Mouse (Mus musculus): ENCODE measurements at regions not wholly inside any gene's neighbourhood (a gene's known extent, or its start where the extent isn't known, plus 50 kb on each side); places are given as distances from the start of the nearest gene placed in this dataset.

DNA sequence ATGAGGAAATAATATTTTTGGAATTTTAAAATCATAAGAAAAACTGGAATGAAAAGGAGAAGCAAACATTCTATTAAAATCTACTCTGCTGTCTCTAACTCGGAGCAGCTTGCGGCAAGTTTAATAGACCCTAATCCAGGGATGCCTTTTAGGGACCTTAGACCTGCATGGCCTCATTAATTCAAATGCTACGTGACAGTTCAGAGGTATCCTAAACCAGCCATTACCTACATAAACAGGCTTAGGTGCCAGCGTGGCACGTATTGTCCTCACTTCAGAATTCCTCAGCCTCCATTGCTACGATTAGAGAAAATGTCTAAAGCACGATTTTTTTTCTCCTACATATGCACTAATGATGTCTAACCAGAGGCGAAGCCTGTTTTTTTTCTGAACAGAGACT, 1141.9 kb upstream of the Nr2f1 start:
- no peak overlapping the region for H3K4me2 ChIP-seq (ENCODE audit: low read depth)
- H3ac ChIP-seq (ENCODE audit: control insufficient read depth, insufficient read length), result no peak overlapping the region
- H3K4me3 ChIP-seq, result no peak overlapping the region
- no peaks in the 10 kb centered on the region for H3K27me3 ChIP-seq (ENCODE audit: control insufficient read depth, insufficient read depth, insufficient read length)
- no peaks in the 10 kb centered on the region for H3K36me3 ChIP-seq (ENCODE audit: control insufficient read depth, insufficient read depth)
- H3K79me2 ChIP-seq (ENCODE audit: control insufficient read depth, insufficient read depth), result no peaks in the 10 kb centered on the region
- no peak for TF ChIP-seq SRF (IDR thresholded peaks at IDR 0.05; ENCODE audit: control insufficient read depth, insufficient read length, low read depth)
- TF ChIP-seq TCF12 (IDR thresholded peaks at IDR 0.05; ENCODE audit: insufficient read depth, poor library complexity, severe bottlenecking), result no peak
- TF ChIP-seq TCF3 (IDR thresholded peaks at IDR 0.05; ENCODE audit: insufficient read length, low read depth), result no peak
- TF ChIP-seq CEBPB (IDR thresholded peaks at IDR 0.05; ENCODE audit: insufficient read depth, poor library complexity, severe bottlenecking), result no peak
- no peak for TF ChIP-seq USF1 (IDR thresholded peaks at IDR 0.05; ENCODE audit: low read depth)

DNA sequence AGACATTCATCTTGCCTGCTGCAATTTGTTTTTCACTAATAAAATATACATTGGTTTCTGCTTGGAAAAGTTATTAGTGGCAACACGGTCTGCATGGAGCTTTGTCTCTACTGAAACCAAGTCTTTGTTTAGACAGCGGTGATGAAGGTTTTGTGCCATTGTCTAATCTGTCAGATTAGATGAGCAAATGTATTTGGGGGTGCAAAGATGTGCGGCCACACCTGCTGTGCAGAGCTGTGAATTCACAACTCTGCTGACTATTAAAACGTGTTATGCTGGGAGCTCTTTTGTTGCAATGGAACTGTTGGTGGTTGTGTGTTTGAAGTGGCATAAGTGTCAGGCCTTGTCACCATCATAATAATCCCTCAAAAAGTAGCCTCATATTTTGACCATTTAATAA, 1140.9 kb upstream of the Nr2f1 start:
- TF ChIP-seq MYOG (IDR thresholded peaks at IDR 0.05; ENCODE audit: control insufficient read depth in 1 of 3, insufficient read depth in 1 of 3, insufficient read length in 2 of 3, low read depth in 2 of 3) (no peak), SRF (IDR thresholded peaks at IDR 0.05; ENCODE audit: control insufficient read depth, insufficient read length, low read depth) (no peak), CEBPB (IDR thresholded peaks at IDR 0.05; ENCODE audit: insufficient read depth, poor library complexity, severe bottlenecking) (no peak), MYOD1 (IDR thresholded peaks at IDR 0.05; ENCODE audit: control insufficient read depth in 1 of 3, insufficient read length in 2 of 3, low read depth in 2 of 3) (no peak), POLR2AphosphoS2 (IDR thresholded peaks at IDR 0.05; ENCODE audit: insufficient read length, low read depth) (no peak), REST (IDR thresholded peaks at IDR 0.05; ENCODE audit: insufficient read depth, insufficient read length) (no peak), MAX (IDR thresholded peaks at IDR 0.05; ENCODE audit: low read depth) (no peak), USF1 (IDR thresholded peaks at IDR 0.05; ENCODE audit: low read depth) (no peak)
- Histone ChIP-seq H3K79me2 (ENCODE audit: control insufficient read depth, insufficient read depth) (no peaks in the 10 kb centered on the region), H3ac (ENCODE audit: control insufficient read depth, insufficient read length) (no peak overlapping the region), H3K4me3 (no peak overlapping the region), H3K36me3 (ENCODE audit: control insufficient read depth, insufficient read depth) (no peaks in the 10 kb centered on the region), H3K27me3 (ENCODE audit: control insufficient read depth, insufficient read depth, insufficient read length) (no peaks in the 10 kb centered on the region), H3K4me2 (ENCODE audit: low read depth) (no peak overlapping the region)

DNA sequence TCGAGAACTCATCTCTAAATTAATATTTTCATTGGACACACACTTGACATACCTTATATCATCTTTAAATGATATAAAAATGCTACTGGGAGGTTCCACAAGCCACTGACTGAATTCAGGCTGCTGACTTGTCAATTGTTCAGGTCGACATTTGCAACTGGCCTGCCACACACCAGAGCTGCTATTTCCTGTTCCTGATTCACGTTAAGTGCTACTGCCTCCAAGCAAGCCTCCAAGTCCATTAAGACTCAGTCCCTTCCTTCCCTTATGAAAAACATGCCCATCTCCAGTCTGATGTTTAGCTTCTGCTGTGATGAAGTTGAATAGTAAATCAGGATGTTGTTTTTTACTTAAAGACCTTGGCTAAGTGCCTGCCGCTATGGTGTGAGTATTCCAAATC, 1140.2 kb upstream of the Nr2f1 start:
- H3K79me2 ChIP-seq (ENCODE audit: control insufficient read depth, insufficient read depth), result no peaks in the 10 kb centered on the region
- H3K4me2 ChIP-seq (ENCODE audit: low read depth), result peak overlapping the region; percentile 26
- no peaks in the 10 kb centered on the region for H3K36me3 ChIP-seq (ENCODE audit: control insufficient read depth, insufficient read depth)
- no peak for TF ChIP-seq SRF (IDR thresholded peaks at IDR 0.05; ENCODE audit: control insufficient read depth, insufficient read length, low read depth)
- TF ChIP-seq USF1 (IDR thresholded peaks at IDR 0.05; ENCODE audit: low read depth), result no peak
- no peak for TF ChIP-seq REST (IDR thresholded peaks at IDR 0.05; ENCODE audit: insufficient read depth, insufficient read length)
- TF ChIP-seq E2F4 (IDR thresholded peaks at IDR 0.05; ENCODE audit: insufficient read depth), result no peak
- no peak for TF ChIP-seq TCF3 (IDR thresholded peaks at IDR 0.05; ENCODE audit: insufficient read length, low read depth)
- no peak for TF ChIP-seq MAX (IDR thresholded peaks at IDR 0.05; ENCODE audit: low read depth)
- no peak for TF ChIP-seq CEBPB (IDR thresholded peaks at IDR 0.05; ENCODE audit: insufficient read depth, poor library complexity, severe bottlenecking)
- TF ChIP-seq TCF12 (IDR thresholded peaks at IDR 0.05; ENCODE audit: insufficient read depth, poor library complexity, severe bottlenecking), result no peak
- TF ChIP-seq POLR2AphosphoS2 (IDR thresholded peaks at IDR 0.05; ENCODE audit: insufficient read length, low read depth), result no peak
- TF ChIP-seq MYOG (IDR thresholded peaks at IDR 0.05; ENCODE audit: control insufficient read depth in 1 of 3, insufficient read depth in 1 of 3, insufficient read length in 2 of 3, low read depth in 2 of 3), result no peak
- TF ChIP-seq MYOD1 (IDR thresholded peaks at IDR 0.05; ENCODE audit: control insufficient read depth in 1 of 3, insufficient read length in 2 of 3, low read depth in 2 of 3), result no peak
- no peak for TF ChIP-seq POLR2A (IDR thresholded peaks at IDR 0.05; ENCODE audit: insufficient read length, low read depth)
- H3K4me3 ChIP-seq, result no peak overlapping the region
- H3K27me3 ChIP-seq (ENCODE audit: control insufficient read depth, insufficient read depth, insufficient read length), result no peaks in the 10 kb centered on the region
- H3ac ChIP-seq (ENCODE audit: control insufficient read depth, insufficient read length), result no peak overlapping the region

DNA sequence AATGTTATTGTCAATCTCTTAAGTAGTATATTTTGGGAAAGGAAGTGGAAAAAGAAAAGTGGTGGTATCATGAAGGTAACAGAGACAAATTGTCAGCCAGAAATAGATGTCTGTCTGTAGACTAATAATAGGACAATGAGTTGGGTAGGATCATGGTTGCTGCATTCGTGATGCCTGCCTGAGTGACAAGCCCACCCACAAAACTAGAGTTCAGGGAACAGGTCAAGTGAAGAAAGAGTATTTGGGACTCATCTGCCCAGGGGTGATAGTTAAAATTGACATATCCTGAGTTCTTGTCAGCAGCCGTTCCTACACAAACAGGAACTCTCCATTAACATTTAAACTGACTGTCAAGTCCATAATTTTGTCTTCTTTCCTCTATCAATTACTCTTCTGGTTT, 1120.6 kb upstream of the Nr2f1 start:
- no peaks in the 10 kb centered on the region for H3K27me3 ChIP-seq (ENCODE audit: control insufficient read depth, insufficient read depth, insufficient read length)
- H3K36me3 ChIP-seq (ENCODE audit: control insufficient read depth, insufficient read depth), result no peaks in the 10 kb centered on the region
- no peaks in the 10 kb centered on the region for H3K79me2 ChIP-seq (ENCODE audit: control insufficient read depth, insufficient read depth)
- no peak overlapping the region for H3K4me2 ChIP-seq (ENCODE audit: low read depth)
- H3K4me3 ChIP-seq, result no peak overlapping the region
- no peak overlapping the region for H3ac ChIP-seq (ENCODE audit: control insufficient read depth, insufficient read length)
- no peak for TF ChIP-seq CEBPB (IDR thresholded peaks at IDR 0.05; ENCODE audit: insufficient read depth, poor library complexity, severe bottlenecking)
- no peak for TF ChIP-seq REST (IDR thresholded peaks at IDR 0.05; ENCODE audit: insufficient read depth, insufficient read length)
- TF ChIP-seq TCF12 (IDR thresholded peaks at IDR 0.05; ENCODE audit: insufficient read depth, poor library complexity, severe bottlenecking), result no peak
- TF ChIP-seq POLR2AphosphoS2 (IDR thresholded peaks at IDR 0.05; ENCODE audit: insufficient read length, low read depth), result no peak
- TF ChIP-seq MYOG (IDR thresholded peaks at IDR 0.05; ENCODE audit: control insufficient read depth in 1 of 3, insufficient read depth in 1 of 3, insufficient read length in 2 of 3, low read depth in 2 of 3), result no peak
- no peak for TF ChIP-seq TCF3 (IDR thresholded peaks at IDR 0.05; ENCODE audit: insufficient read length, low read depth)
- TF ChIP-seq E2F4 (IDR thresholded peaks at IDR 0.05; ENCODE audit: insufficient read depth), result no peak
- no peak for TF ChIP-seq SRF (IDR thresholded peaks at IDR 0.05; ENCODE audit: control insufficient read depth, insufficient read length, low read depth)
- no peak for TF ChIP-seq USF1 (IDR thresholded peaks at IDR 0.05; ENCODE audit: low read depth)
- no peak for TF ChIP-seq POLR2A (IDR thresholded peaks at IDR 0.05; ENCODE audit: insufficient read length, low read depth)
- TF ChIP-seq MAX (IDR thresholded peaks at IDR 0.05; ENCODE audit: low read depth), result no peak
- TF ChIP-seq MYOD1 (IDR thresholded peaks at IDR 0.05; ENCODE audit: control insufficient read depth in 1 of 3, insufficient read length in 2 of 3, low read depth in 2 of 3), result no peak

DNA sequence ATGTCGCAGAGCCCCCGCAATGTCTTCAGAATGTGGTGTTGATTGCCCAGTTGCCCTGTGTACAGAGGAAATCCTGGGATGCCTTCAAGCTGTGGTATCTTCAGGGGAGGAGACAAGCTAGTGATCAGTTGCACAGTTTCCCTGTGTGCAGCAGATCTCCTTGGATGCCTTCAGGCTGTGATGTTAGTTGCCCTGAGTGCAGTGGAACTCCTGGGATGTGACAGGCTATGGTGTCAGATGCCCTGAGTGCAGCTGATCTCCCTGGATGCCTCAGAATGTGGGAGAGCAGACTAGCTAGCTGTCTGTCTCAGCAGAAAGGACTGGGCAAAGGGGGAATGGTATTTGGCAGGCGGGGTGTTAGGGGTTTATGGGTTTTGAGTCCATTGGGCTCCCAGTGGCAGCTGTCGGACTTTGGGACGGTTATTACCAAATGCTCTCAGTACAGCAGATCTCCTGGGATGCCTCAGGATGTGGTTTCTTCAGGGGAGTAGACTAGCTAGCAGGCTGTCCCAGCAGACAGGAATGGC, 1110.1 kb upstream of the Nr2f1 start:
- H3K4me3 ChIP-seq, result no peak overlapping the region
- no peaks in the 10 kb centered on the region for H3K79me2 ChIP-seq (ENCODE audit: control insufficient read depth, insufficient read depth)
- peak overlapping the region; percentile 10 for H3K4me2 ChIP-seq (ENCODE audit: low read depth)
- no peaks in the 10 kb centered on the region for H3K27me3 ChIP-seq (ENCODE audit: control insufficient read depth, insufficient read depth, insufficient read length)
- no peak overlapping the region for H3ac ChIP-seq (ENCODE audit: control insufficient read depth, insufficient read length)
- H3K36me3 ChIP-seq (ENCODE audit: control insufficient read depth, insufficient read depth), result no peaks in the 10 kb centered on the region
- TF ChIP-seq MYOD1 (IDR thresholded peaks at IDR 0.05; ENCODE audit: control insufficient read depth in 1 of 3, insufficient read length in 2 of 3, low read depth in 2 of 3) (peak in 2 of 3 experiments; percentile 43 to 71), SRF (IDR thresholded peaks at IDR 0.05; ENCODE audit: control insufficient read depth, insufficient read length, low read depth) (no peak), REST (IDR thresholded peaks at IDR 0.05; ENCODE audit: insufficient read depth, insufficient read length) (no peak), CEBPB (IDR thresholded peaks at IDR 0.05; ENCODE audit: insufficient read depth, poor library complexity, severe bottlenecking) (no peak), TCF12 (IDR thresholded peaks at IDR 0.05; ENCODE audit: insufficient read depth, poor library complexity, severe bottlenecking) (no peak), USF1 (IDR thresholded peaks at IDR 0.05; ENCODE audit: low read depth) (no peak), MYOG (IDR thresholded peaks at IDR 0.05; ENCODE audit: control insufficient read depth in 1 of 3, insufficient read depth in 1 of 3, insufficient read length in 2 of 3, low read depth in 2 of 3) (peak in 2 of 3 experiments; percentile 14 to 51), E2F4 (IDR thresholded peaks at IDR 0.05; ENCODE audit: insufficient read depth) (no peak)

Measured in myocyte (in vitro differentiated cells).